Mouse (Mus musculus): ENCODE results near the gene Hdac2. TPM values are rescaled to one million over a fixed set of nuclear protein-coding genes. Genes with fewer than 3 reads are reported as not detected.

Gene Hdac2
- polyA plus RNA-seq, 1 experiment: 164 TPM

- TF ChIP-seq POLR2A (IDR thresholded peaks at IDR 0.05; ENCODE audit: insufficient read depth, low read length) (no peak), CTCF (IDR thresholded peaks at IDR 0.05; ENCODE audit: low read depth, low read length) (no peak), EP300 (IDR thresholded peaks at IDR 0.05; ENCODE audit: insufficient read depth, low read depth, low read length) (no peak)
- Histone ChIP-seq H3K27me3 (ENCODE audit: control insufficient read depth, insufficient read depth, low read length, poor library complexity, severe bottlenecking) (no peaks in the 10 kb centered on the region), H3K4me1 (ENCODE audit: control insufficient read depth, insufficient read depth, low read length) (no peaks in the 10 kb centered on the region), H3K9me3 (replicated peaks; ENCODE audit: control insufficient read depth, insufficient read depth, low read length, poor library complexity, severe bottlenecking) (peaks cover 11% of the 10 kb centered on the region), H3K4me3 (ENCODE audit: low read depth, low read length) (no peak overlapping the region), H3K27ac (ENCODE audit: insufficient read depth, low read length) (no peak overlapping the region), H3K9ac (ENCODE audit: low read depth, poor library complexity, severe bottlenecking) (no peak overlapping the region), H3K36me3 (ENCODE audit: control insufficient read depth, insufficient read depth, low read length, poor library complexity, severe bottlenecking) (no peaks in the 10 kb centered on the region)
These were observed 73.3 kb downstream of the Hdac2 start for GRCm38 (mm10) chr10:37047661-37048098.

Other genes with a start within 250 kb of the Hdac2 start
- 85.0 and 87.0 TPM in 2 replicates for gene Marcks, start 164.4 kb downstream of the Hdac2 start, polyA plus RNA-seq (2011; ENCODE audit: insufficient read depth, insufficient read length, low read depth, missing spikeins)